In genomic region chr16:69800955-69801598, GRCm38 (mm10) we compare ENCODE assay signal across 26 mouse cellular contexts.
DNase-seq lines count a peak whose midpoint lies in the region; ATAC-seq and TF ChIP-seq lines count a peak whose summit lies in the region.
"Had no signal": no experiment of that assay in that cellular context is flagged by ENCODE, and none has a peak within 500 bp of the region (broad histone marks: within the 10 kb centered on the region; RNA-seq: fewer than 3 reads in every experiment).

No protein-coding gene starts in this region.

- TF ChIP-seq CTCF in brain, embryonic 14.5 days (IDR thresholded peaks at IDR 0.05; ENCODE audit: borderline replicate concordance, extremely low read depth, insufficient read depth, insufficient read length), result no peak
- TF ChIP-seq CTCF in layer of hippocampus, adult 2 months (conservative IDR thresholded peaks at IDR 0.05), result no peak

- H3K4me2 ChIP-seq in forebrain, embryonic 12.5 days, result no peak overlapping the region
- no peak overlapping the region for H3K4me2 ChIP-seq in midbrain, embryonic 11.5 days
- no peak overlapping the region for H3K4me2 ChIP-seq in midbrain, embryonic 15.5 days
- no peak overlapping the region for H3K4me2 ChIP-seq in neural tube, embryonic 12.5 days (replicated peaks)
- no peak overlapping the region for H3K4me2 ChIP-seq in neural tube, embryonic 15.5 days
- H3K4me2 ChIP-seq: embryonic facial prominence, embryonic 15.5 days; heart, embryonic 15.5 days; hindbrain, embryonic 15.5 days; intestine, embryonic 15.5 days; limb, embryonic 13.5 days; liver, embryonic 11.5 days; lung, embryonic 15.5 days had no signal

- H3K27ac ChIP-seq in forebrain, embryonic 12.5 days, result no peak overlapping the region
- H3K27ac ChIP-seq in forebrain, embryonic 10.5 days, result no peak overlapping the region
- no peak overlapping the region for H3K27ac ChIP-seq in midbrain, embryonic 11.5 days (ENCODE audit: low read depth, low read length)
- H3K27ac ChIP-seq in midbrain, embryonic 15.5 days, result no peak overlapping the region
- no peak overlapping the region for H3K27ac ChIP-seq in neural tube, embryonic 12.5 days
- no peak overlapping the region for H3K27ac ChIP-seq in neural tube, embryonic 15.5 days (replicated peaks)
- no peak overlapping the region for H3K27ac ChIP-seq in layer of hippocampus, adult 2 months
- H3K27ac ChIP-seq: embryonic facial prominence, embryonic 10.5 days; embryonic facial prominence, embryonic 15.5 days; heart, embryonic 10.5 days; heart, embryonic 15.5 days; hindbrain, embryonic 15.5 days; intestine, embryonic 15.5 days; limb, embryonic 13.5 days; lung, embryonic 15.5 days had no signal

- peak; percentile 36; the same call in 1 of the 2 replicates for ATAC-seq in forebrain, embryonic 12.5 days (ENCODE audit: low FRiP score)
- ATAC-seq in midbrain, embryonic 11.5 days (ENCODE audit: low FRiP score), result peak; percentile 44; the same call in 1 of the 2 replicates
- ATAC-seq in midbrain, embryonic 15.5 days (replicated peaks), result no peak
- 0 out of 2 replicates have a peak, but pooled peaks have one; percentile 33 for ATAC-seq in neural tube, embryonic 12.5 days (ENCODE audit: low FRiP score, low read depth)
- no peak for ATAC-seq in neural tube, embryonic 15.5 days (ENCODE audit: low FRiP score)
- ATAC-seq: intestine, embryonic 15.5 days; Patski had no signal

- no peaks in the 10 kb centered on the region for H3K36me3 ChIP-seq in forebrain, embryonic 12.5 days (replicated peaks)
- no peaks in the 10 kb centered on the region for H3K36me3 ChIP-seq in forebrain, embryonic 10.5 days (replicated peaks)
- no peaks in the 10 kb centered on the region for H3K36me3 ChIP-seq in midbrain, embryonic 11.5 days (ENCODE audit: control insufficient read depth, insufficient read depth, low read length)
- H3K36me3 ChIP-seq in midbrain, embryonic 15.5 days (replicated peaks), result no peaks in the 10 kb centered on the region
- no peaks in the 10 kb centered on the region for H3K36me3 ChIP-seq in neural tube, embryonic 12.5 days
- no peaks in the 10 kb centered on the region for H3K36me3 ChIP-seq in neural tube, embryonic 15.5 days
- H3K36me3 ChIP-seq: embryonic facial prominence, embryonic 10.5 days; embryonic facial prominence, embryonic 15.5 days; heart, embryonic 10.5 days; heart, embryonic 15.5 days; hindbrain, embryonic 15.5 days; intestine, embryonic 15.5 days; limb, embryonic 13.5 days; lung, embryonic 15.5 days had no signal

- no peak overlapping the region for H3K9ac ChIP-seq in forebrain, embryonic 12.5 days
- H3K9ac ChIP-seq in midbrain, embryonic 11.5 days (ENCODE audit: low read length), result no peak overlapping the region
- H3K9ac ChIP-seq in midbrain, embryonic 15.5 days, result no peak overlapping the region
- no peak overlapping the region for H3K9ac ChIP-seq in neural tube, embryonic 12.5 days
- no peak overlapping the region for H3K9ac ChIP-seq in neural tube, embryonic 15.5 days (replicated peaks)
- H3K9ac ChIP-seq: embryonic facial prominence, embryonic 15.5 days; heart, embryonic 15.5 days; hindbrain, embryonic 15.5 days; intestine, embryonic 15.5 days; limb, embryonic 13.5 days; lung, embryonic 15.5 days had no signal

- H3K9me3 ChIP-seq in forebrain, embryonic 12.5 days, result no peaks in the 10 kb centered on the region
- no peaks in the 10 kb centered on the region for H3K9me3 ChIP-seq in forebrain, embryonic 10.5 days
- no peaks in the 10 kb centered on the region for H3K9me3 ChIP-seq in midbrain, embryonic 11.5 days (ENCODE audit: control insufficient read depth, low read length)
- no peaks in the 10 kb centered on the region for H3K9me3 ChIP-seq in midbrain, embryonic 15.5 days
- no peaks in the 10 kb centered on the region for H3K9me3 ChIP-seq in neural tube, embryonic 12.5 days
- H3K9me3 ChIP-seq in neural tube, embryonic 15.5 days (replicated peaks), result no peaks in the 10 kb centered on the region
- H3K9me3 ChIP-seq: embryonic facial prominence, embryonic 10.5 days; embryonic facial prominence, embryonic 15.5 days; heart, embryonic 10.5 days; heart, embryonic 15.5 days; hindbrain, embryonic 15.5 days; intestine, embryonic 15.5 days; limb, embryonic 13.5 days; lung, embryonic 15.5 days had no signal

- no peak for DNase-seq in forebrain, embryonic 10.5 days (ENCODE audit: extremely low spot score, low spot score)
- DNase-seq in midbrain, embryonic 11.5 days (ENCODE audit: low spot score, missing footprints), result no peak
- DNase-seq in brain, embryonic 14.5 days (ENCODE audit: low read depth), result peak; percentile 39
- no peak for DNase-seq in layer of hippocampus, adult 2 months (ENCODE audit: low spot score in 2 of 2)
- DNase-seq: adrenal gland, postnatal 25 days; cerebellum, adult 8-10 months; cerebellum, postnatal 25 days; gastrocnemius, postnatal 14 days; kidney, adult 2 months; kidney, postnatal 36 days; right cerebral cortex, postnatal 14 days; thymus, postnatal 14 days had no signal

- TF ChIP-seq POLR2A in brain, embryonic 14.5 days (IDR thresholded peaks at IDR 0.05; ENCODE audit: borderline replicate concordance, extremely low read depth, insufficient read depth, insufficient read length, poor library complexity, severe bottlenecking), result no peak

- H3K4me1 ChIP-seq in forebrain, embryonic 12.5 days, result no peaks in the 10 kb centered on the region
- no peaks in the 10 kb centered on the region for H3K4me1 ChIP-seq in forebrain, embryonic 10.5 days
- no peaks in the 10 kb centered on the region for H3K4me1 ChIP-seq in midbrain, embryonic 11.5 days (ENCODE audit: control insufficient read depth, insufficient read depth, low read length)
- H3K4me1 ChIP-seq in midbrain, embryonic 15.5 days, result no peaks in the 10 kb centered on the region
- H3K4me1 ChIP-seq in neural tube, embryonic 12.5 days, result no peaks in the 10 kb centered on the region
- no peaks in the 10 kb centered on the region for H3K4me1 ChIP-seq in neural tube, embryonic 15.5 days
- H3K4me1 ChIP-seq: embryonic facial prominence, embryonic 10.5 days; embryonic facial prominence, embryonic 15.5 days; heart, embryonic 10.5 days; heart, embryonic 15.5 days; hindbrain, embryonic 15.5 days; intestine, embryonic 15.5 days; limb, embryonic 13.5 days; lung, embryonic 15.5 days had no signal

- 66% methylated on average over 3 of the region's 3 CpGs for WGBS in forebrain, embryonic 12.5 days
- WGBS in forebrain, embryonic 10.5 days, result 80% methylated on average over 3 of the region's 3 CpGs
- WGBS in midbrain, embryonic 11.5 days, result 65% methylated on average over 3 of the region's 3 CpGs
- 59% methylated on average over 3 of the region's 3 CpGs for WGBS in midbrain, embryonic 15.5 days
- 72% methylated on average over 3 of the region's 3 CpGs for whole genome bisulfite sequencing in neural tube, embryonic 12.5 days
- WGBS in neural tube, embryonic 15.5 days, result 60% methylated on average over 3 of the region's 3 CpGs

- H3K27me3 ChIP-seq in forebrain, embryonic 12.5 days, result no peaks in the 10 kb centered on the region
- no peaks in the 10 kb centered on the region for H3K27me3 ChIP-seq in forebrain, embryonic 10.5 days (ENCODE audit: poor library complexity, severe bottlenecking)
- H3K27me3 ChIP-seq in midbrain, embryonic 11.5 days (ENCODE audit: control insufficient read depth, insufficient read depth, low read length), result no peaks in the 10 kb centered on the region
- no peaks in the 10 kb centered on the region for H3K27me3 ChIP-seq in midbrain, embryonic 15.5 days (replicated peaks)
- H3K27me3 ChIP-seq in neural tube, embryonic 12.5 days (replicated peaks), result no peaks in the 10 kb centered on the region
- no peaks in the 10 kb centered on the region for H3K27me3 ChIP-seq in neural tube, embryonic 15.5 days (replicated peaks)
- H3K27me3 ChIP-seq: embryonic facial prominence, embryonic 15.5 days; heart, embryonic 15.5 days; hindbrain, embryonic 15.5 days; intestine, embryonic 15.5 days; limb, embryonic 13.5 days; lung, embryonic 15.5 days; Patski had no signal

- H3K4me3 ChIP-seq in forebrain, embryonic 12.5 days (replicated peaks), result no peak overlapping the region
- no peak overlapping the region for H3K4me3 ChIP-seq in forebrain, embryonic 10.5 days
- no peak overlapping the region for H3K4me3 ChIP-seq in midbrain, embryonic 11.5 days (ENCODE audit: low read depth, low read length)
- no peak overlapping the region for H3K4me3 ChIP-seq in midbrain, embryonic 15.5 days
- no peak overlapping the region for H3K4me3 ChIP-seq in neural tube, embryonic 12.5 days
- no peak overlapping the region for H3K4me3 ChIP-seq in neural tube, embryonic 15.5 days (replicated peaks)
- no peak overlapping the region for H3K4me3 ChIP-seq in layer of hippocampus, adult 2 months
- H3K4me3 ChIP-seq: embryonic facial prominence, embryonic 10.5 days; embryonic facial prominence, embryonic 15.5 days; heart, embryonic 10.5 days; heart, embryonic 15.5 days; hindbrain, embryonic 15.5 days; intestine, embryonic 15.5 days; limb, embryonic 13.5 days; lung, embryonic 15.5 days had no signal

Comparison
In these comparisons a context has a peak if more than half of its experiments do, and no peak if none do; other contexts are left out.
1. ATAC-seq: peak in forebrain, embryonic 12.5 days (single experiment), midbrain, embryonic 11.5 days (single experiment) and neural tube, embryonic 12.5 days (single experiment); none in midbrain, embryonic 15.5 days (single experiment) and neural tube, embryonic 15.5 days (single experiment).